Mouse (Mus musculus) left cerebral cortex, postnatal 36 days (tissue): Measurements from ENCODE around the gene Sh3bp5. TPM values are rescaled to one million over a fixed set of nuclear protein-coding genes. Genes with fewer than 3 reads are reported as not detected.
A peak's percentile ranks its signal among the peaks of the same experiment; 100 is the strongest.

Experiments
- DNase-seq, 2 experiments: peaks; one replicate each; pipeline ENCODE4 v3.0.0; 2021 to 2022; ENCODE audit warnings: low spot score in 2 of 2, mixed read lengths in 1 of 2
- intact Hi-C: fragments of 180-260 bp; cut with DNase I; formaldehyde crosslinking; loops from one replicate; pipeline ENCODE4 v1.15.1; 2025
- total RNA-seq, 2 experiments: library from RNA; stranded (reverse); gene quantifications; 2 replicates each; pipeline ENCODE4 v1.2.3; 2021

Sh3bp5 gene
- total RNA-seq, 2 experiments from 2014 or later = 60.1 to 60.2 TPM

GRCm38 (mm10) chr14:31435018-31435915 lies 611 bp downstream of the Sh3bp5 start:
- DNase-seq = peak in 1 of 2 experiments; percentile 44

DNA sequence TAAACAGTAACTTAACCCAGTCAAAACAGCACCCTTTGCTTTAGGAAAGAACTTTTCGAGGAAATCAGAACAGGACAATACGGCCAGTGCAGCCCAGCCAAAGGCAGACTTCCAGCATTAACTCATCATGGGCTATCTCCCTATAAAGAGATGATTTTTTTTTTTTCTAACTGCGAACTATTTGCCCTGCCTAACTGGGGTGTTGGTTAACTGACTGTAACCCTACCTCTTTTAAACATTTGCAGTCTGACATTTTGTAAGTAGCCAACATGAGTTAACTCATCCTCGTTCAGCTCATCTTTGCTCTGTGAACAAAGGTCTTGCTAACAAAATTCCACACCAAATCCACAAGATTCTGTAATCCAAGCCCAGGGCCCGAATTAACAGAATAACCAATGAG lies 1.5 kb downstream of the Sh3bp5 start:
- intact Hi-C loops = no loop called here
- DNase-seq = no peak

More at GRCm38 (mm10) chr14:31435018-31435915, 611 bp downstream of the Sh3bp5 start:
- intact Hi-C loops = loop anchor here (5.0 kb wide), 1 partner anchor 53 kb away; no protein-coding TSS in a partner anchor

GRCm38 (mm10) chr14:31433851-31434360 lies 2.0 kb downstream of the Sh3bp5 start:
- intact Hi-C loops = no loop called here
- DNase-seq = no peak

DNA sequence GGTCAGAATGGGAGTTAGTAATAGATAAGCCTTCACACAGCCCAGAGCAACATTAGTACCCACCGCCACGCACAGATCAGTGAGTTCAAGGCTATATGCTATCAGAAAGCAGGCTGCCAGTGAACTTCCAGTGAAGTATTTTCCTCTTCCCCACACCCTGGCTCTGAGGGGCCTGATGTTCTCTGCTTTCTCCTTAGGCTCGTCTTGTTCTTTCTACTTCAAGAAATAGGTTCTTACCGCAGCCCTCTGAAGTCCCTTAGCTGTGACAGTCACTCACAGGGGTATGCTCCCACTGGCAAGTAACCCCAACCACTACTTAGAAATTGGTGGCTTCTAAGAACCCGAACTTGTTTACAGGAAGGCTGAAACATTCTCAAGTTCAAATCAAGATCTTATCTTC lies 2.8 kb downstream of the Sh3bp5 start:
- intact Hi-C loops = no loop called here
- no peak for DNase-seq

GRCm38 (mm10) chr14:31432424-31432823 lies 3.5 kb downstream of the Sh3bp5 start:
- DNase-seq = no peak
- intact Hi-C loops = no loop called here

GRCm38 (mm10) chr14:31431789-31432330 lies 4.0 kb downstream of the Sh3bp5 start:
- no peak for DNase-seq
- intact Hi-C loops = no loop called here

- intact Hi-C loops = no loop called here
- no peak for DNase-seq
Observed at GRCm38 (mm10) chr14:31429004-31429395, 6.9 kb downstream of the Sh3bp5 start.

- DNase-seq = peak; percentile 76 to 80
- intact Hi-C loops = no loop called here
Observed at GRCm38 (mm10) chr14:31428211-31429003, 7.5 kb downstream of the Sh3bp5 start.

- peak in 1 of 2 experiments; percentile 61 for DNase-seq
- intact Hi-C loops = no loop called here
Observed at GRCm38 (mm10) chr14:31422961-31423791, 12.7 kb downstream of the Sh3bp5 start.

DNA sequence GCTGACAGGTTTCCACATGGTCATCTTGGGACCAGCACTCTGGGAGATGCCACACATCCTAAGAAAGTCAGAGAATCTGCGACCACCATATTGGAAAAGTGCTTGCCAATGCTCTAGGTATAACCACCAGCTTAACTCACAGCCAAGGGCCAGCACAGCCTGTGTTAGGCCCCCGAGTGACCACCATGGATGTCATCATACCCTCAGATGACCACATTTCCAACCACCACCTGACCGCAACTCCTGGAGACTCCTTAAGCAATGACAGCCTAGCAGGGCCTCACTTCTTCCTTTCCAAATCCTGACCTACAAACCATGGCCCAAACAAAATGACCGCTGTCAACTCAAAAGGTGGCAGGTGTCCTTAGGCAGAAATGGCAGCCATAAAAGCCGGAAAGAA lies 13.5 kb downstream of the Sh3bp5 start:
- DNase-seq = no peak
- intact Hi-C loops = no loop called here

- intact Hi-C loops = no loop called here
- DNase-seq = no peak
Observed at GRCm38 (mm10) chr14:31421509-31422295, 14.2 kb downstream of the Sh3bp5 start.

- intact Hi-C loops = no loop called here
- DNase-seq = no peak
Observed at GRCm38 (mm10) chr14:31420985-31421384, 14.9 kb downstream of the Sh3bp5 start.

DNA sequence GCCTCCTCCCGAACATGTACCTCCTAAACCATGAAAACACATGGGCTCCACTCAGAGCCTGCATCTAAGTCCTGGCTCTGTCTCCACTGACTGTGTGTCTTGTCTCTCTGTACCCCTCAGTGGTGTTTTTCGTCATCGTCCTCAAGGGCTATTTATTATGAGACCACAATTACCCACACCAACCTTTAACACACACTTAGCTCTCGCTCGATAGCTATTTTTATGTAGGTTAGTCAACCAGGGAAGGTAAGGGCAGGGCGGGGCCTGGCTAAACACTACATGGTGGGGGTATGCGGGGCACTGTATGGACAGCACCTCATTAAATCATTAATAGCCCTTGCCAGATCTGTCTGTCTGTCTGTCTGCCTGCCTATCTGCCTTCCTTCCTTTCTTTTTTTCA lies 15.3 kb downstream of the Sh3bp5 start:
- intact Hi-C loops = no loop called here
- no peak for DNase-seq

GRCm38 (mm10) chr14:31420135-31420534 lies 15.7 kb downstream of the Sh3bp5 start:
- intact Hi-C loops = no loop called here
- no peak for DNase-seq

- intact Hi-C loops = no loop called here
- DNase-seq = no peak
Observed at GRCm38 (mm10) chr14:31419279-31419678, 16.6 kb downstream of the Sh3bp5 start.

GRCm38 (mm10) chr14:31416835-31417549 lies 18.9 kb downstream of the Sh3bp5 start:
- no peak for DNase-seq
- intact Hi-C loops = no loop called here

DNA sequence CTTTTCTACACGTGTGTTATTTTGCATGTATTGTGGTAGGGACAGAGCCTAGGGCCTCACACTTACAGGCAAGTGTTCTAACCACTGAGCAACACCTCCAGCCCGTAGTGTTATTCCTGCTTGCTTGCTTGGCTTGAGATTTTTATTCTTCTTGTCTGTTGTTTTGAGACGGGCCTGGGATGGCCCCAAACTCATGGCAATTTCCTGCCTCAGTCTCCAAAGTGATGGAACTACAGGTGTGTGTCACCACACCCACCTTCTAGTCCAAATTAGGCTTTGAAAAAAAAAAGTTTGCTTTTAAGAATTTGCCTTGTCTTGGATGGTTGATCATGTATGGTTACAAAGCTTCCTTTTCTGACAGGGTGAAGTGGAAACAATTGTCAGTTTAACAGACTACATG lies 19.5 kb downstream of the Sh3bp5 start:
- DNase-seq = no peak
- intact Hi-C loops = no loop called here

DNA sequence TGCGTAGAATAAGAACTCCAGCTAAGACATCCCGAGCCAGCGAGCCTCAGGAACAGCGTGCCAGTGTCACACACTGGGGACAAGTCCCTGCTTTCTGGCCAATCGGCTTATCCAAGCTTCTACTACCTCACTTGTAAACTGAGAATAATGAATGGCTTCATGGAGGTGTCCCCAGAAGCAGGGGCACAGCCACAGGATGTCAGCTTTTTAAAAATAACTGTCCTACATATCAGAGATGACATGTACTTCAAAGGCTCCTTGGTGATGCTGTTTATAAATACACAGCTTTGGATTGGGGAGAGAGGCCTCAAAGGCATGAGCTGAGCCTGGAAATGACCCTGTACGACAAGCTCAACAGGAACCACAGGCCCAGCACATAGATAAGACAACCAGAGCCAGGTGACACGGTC lies 20.9 kb downstream of the Sh3bp5 start:
- intact Hi-C loops = no loop called here
- no peak for DNase-seq
